Mouse (Mus musculus) right cerebral cortex, postnatal 25 days (tissue): ENCODE data around the gene Dagla.

Experiments used
- DNase-seq: peaks from one replicate; pipeline ENCODE4 v3.0.0; 2022

Dagla gene

GRCm38 (mm10) chr19:10232327-10233017 is 72.2 kb downstream of the Dagla start:
- no peak for DNase-seq

GRCm38 (mm10) chr19:10231871-10232270 is 72.8 kb downstream of the Dagla start:
- no peak for DNase-seq

- DNase-seq, result no peak
These were observed 73.7 kb downstream of the Dagla start for GRCm38 (mm10) chr19:10231016-10231415.

GRCm38 (mm10) chr19:10225767-10226166 is 78.9 kb downstream of the Dagla start:
- no peak for DNase-seq

GRCm38 (mm10) chr19:10224637-10225453 is 79.8 kb downstream of the Dagla start:
- no peak for DNase-seq

GRCm38 (mm10) chr19:10223561-10223960 is 81.1 kb downstream of the Dagla start:
- DNase-seq, result no peak

- no peak for DNase-seq
These were observed 82.0 kb downstream of the Dagla start for GRCm38 (mm10) chr19:10222656-10223055.

GRCm38 (mm10) chr19:10221585-10221984 is 83.1 kb downstream of the Dagla start:
- no peak for DNase-seq

- DNase-seq, result no peak
These were observed 85.1 kb downstream of the Dagla start for GRCm38 (mm10) chr19:10219593-10219992.

- no peak for DNase-seq
These were observed 85.6 kb downstream of the Dagla start for GRCm38 (mm10) chr19:10219108-10219507.

GRCm38 (mm10) chr19:10216101-10216500 is 88.6 kb downstream of the Dagla start:
- no peak for DNase-seq

- DNase-seq, result no peak
These were observed 90.7 kb downstream of the Dagla start for GRCm38 (mm10) chr19:10213796-10214471.

- no peak for DNase-seq
These were observed 93.8 kb downstream of the Dagla start for GRCm38 (mm10) chr19:10210885-10211284.

GRCm38 (mm10) chr19:10208851-10209250 is 95.8 kb downstream of the Dagla start:
- DNase-seq, result no peak

GRCm38 (mm10) chr19:10205051-10205450 is 99.6 kb downstream of the Dagla start:
- no peak for DNase-seq

- DNase-seq, result no peak
These were observed 100.1 kb downstream of the Dagla start for GRCm38 (mm10) chr19:10204616-10205001.

GRCm38 (mm10) chr19:10203848-10204615 is 100.6 kb downstream of the Dagla start, which contains the start of the genes Tmem258 and Fen1:
Tmem258 (plus strand) TSS chr19:10204014.
Fen1 (minus strand) TSS chr19:10204169.
- DNase-seq, result peak; percentile 90

GRCm38 (mm10) chr19:10203146-10203847 is 101.4 kb downstream of the Dagla start:
- DNase-seq, result no peak

- DNase-seq, result peak; percentile 74
These were observed 106.0 kb downstream of the Dagla start for GRCm38 (mm10) chr19:10198723-10199122.

- no peak for DNase-seq
These were observed 106.4 kb downstream of the Dagla start for GRCm38 (mm10) chr19:10198286-10198685.

- DNase-seq, result no peak
These were observed 107.5 kb downstream of the Dagla start for GRCm38 (mm10) chr19:10197130-10197529.
